Mouse (Mus musculus) thymus, postnatal 36 days (tissue): ENCODE results near the gene Zfp784.
A peak's percentile ranks its signal among the peaks of the same experiment; 100 is the strongest.

ENCODE experiments used
- DNase-seq, 2 experiments: peaks; one replicate each; pipeline ENCODE4 v3.0.0; 2022; ENCODE audit warnings: mixed read lengths in 2 of 2

The Zfp784 gene

DNA sequence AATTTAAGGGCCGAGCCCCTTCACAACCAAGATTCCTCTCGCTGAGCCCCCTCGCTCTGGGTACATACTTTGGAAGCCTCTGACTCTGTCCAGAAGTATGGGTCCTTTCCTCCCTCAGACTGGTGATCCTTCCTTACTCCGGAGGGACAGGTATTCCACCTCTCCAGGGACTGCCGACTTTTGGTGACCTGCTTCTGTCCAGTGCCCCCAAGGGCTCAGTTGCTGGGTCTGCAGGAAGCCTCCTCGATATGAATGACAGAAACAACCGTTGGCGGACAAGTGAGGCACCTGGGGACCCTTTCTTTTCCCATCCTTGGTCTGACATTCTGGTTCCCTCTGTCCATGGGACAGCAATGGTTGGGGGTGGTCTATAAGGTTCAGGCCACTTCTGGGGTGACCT is 19.1 kb upstream of the Zfp784 start:
- DNase-seq: no peak

DNA sequence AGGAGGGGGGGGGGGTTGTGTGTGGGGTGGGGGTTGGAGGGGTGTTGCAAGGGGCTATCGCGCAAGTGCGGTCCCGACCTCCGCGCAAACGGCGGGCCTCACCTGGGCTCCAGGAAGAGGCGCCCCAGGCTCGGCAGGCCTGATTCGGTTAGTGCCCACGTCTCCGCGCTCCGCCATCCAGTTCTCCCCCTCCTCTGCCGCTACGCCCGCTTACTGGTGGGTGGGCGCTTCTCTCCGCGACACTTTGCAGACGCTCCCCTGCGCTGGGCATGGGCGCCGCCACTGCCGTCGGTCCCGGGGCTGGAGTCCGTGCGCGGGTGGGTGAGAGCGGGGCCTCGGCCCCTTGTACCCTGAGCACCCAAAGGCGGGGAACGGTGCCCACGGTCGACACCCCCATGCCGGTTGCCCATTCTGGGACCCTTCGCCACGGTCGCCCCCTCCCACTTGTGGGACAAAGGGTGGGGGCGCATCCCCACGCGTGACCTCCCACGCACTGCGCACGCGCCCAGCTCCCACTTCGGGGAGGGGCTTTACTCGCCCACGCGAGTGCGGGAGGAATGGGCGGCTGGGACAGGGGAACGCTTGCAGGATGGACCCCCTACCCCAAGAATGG is 18.5 kb upstream of the Zfp784 start:
- DNase-seq: no peak

GRCm38 (mm10) chr7:5053456-5054179 is 15.4 kb upstream of the Zfp784 start:
- DNase-seq: no peak

DNA sequence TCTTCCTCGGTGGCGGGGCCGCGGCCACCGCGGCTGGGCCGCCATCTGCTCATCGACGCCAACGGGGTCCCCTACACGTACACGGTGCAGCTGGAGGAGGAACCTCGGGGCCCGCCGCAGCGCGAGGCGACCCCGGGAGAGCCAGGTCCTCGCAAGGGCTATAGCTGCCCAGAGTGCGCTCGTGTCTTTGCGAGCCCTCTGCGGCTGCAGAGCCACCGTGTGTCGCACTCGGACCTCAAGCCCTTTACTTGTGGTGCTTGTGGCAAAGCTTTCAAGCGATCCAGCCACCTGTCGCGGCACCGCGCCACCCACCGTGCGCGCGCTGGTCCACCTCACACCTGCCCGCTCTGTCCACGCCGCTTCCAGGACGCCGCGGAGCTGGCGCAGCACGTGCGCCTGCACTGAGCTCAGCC is 14.7 kb upstream of the Zfp784 start:
- no peak for DNase-seq

DNA sequence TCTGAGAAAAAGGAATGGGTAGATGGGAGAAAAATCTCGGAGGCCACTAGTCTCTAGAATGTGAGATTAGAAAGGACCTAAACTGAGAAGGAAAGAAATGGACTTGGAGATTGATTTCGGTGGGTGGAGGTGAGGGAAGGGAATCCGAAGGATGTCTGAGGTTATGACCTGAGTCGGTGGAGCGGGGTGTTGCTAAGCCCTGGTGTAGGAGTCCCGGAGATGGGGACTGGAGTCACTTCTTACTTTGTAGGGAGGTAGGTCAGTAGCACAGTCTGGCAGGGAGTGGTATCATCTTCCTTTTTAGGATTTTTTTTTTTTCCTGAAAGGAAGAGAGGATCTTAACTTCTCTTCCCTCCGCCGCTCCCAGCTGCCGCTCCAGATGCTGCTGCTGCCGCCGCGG is 14.2 kb upstream of the Zfp784 start:
- no peak for DNase-seq

GRCm38 (mm10) chr7:5051193-5052192 is 13.2 kb upstream of the Zfp784 start, which contains the start of gene Zfp580:
Zfp580 (plus strand) TSS chr7:5051538.
- peak; percentile 61 to 62 for DNase-seq

- no peak for DNase-seq
Measured at GRCm38 (mm10) chr7:5047313-5047712, 9.1 kb upstream of the Zfp784 start.

DNA sequence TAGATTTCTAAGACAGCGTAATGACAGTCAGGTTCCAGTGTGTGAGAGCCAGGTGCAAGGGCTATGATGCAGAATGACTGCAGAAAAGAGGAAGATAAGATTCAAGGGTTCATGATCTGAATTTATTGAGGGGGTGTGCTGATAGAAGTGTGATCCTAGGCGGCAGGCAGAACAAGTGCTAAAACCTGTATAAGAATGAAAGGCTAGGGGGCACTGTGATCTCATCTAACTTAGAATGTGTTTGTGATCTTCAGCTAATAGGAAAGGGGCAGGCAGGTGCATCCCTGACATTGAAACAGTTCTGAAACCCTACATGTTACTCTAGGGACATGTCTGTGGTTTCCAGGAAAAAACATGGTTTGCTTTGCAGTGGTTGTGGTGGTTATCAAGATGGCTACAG is 7.9 kb upstream of the Zfp784 start:
- DNase-seq: no peak

- DNase-seq: no peak
Measured at GRCm38 (mm10) chr7:5044981-5045380, 6.7 kb upstream of the Zfp784 start.

- DNase-seq: no peak
Measured at GRCm38 (mm10) chr7:5038940-5039339, 694 bp upstream of the Zfp784 start.

- no peak for DNase-seq
Measured at GRCm38 (mm10) chr7:5037467-5037866, 779 bp downstream of the Zfp784 start.

DNA sequence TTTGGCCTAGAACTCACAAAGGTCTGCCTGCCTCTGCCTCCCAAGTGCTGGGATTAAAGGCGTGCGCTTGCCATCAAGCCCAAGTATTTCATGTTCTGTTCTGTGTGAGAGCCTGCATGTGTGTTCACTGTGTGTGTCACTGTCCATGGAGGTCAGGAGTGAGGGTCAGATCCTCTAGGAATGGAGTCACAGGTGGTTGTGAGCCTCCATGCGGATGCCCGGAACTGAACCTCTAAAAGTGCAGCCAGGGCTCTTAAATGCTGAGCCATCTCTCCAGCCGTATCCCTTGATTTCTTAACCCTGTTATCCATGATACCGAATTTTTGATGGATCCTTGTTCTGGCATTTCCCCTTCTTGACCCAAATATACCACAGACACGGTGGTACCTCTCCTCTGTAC is 1.2 kb downstream of the Zfp784 start:
- no peak for DNase-seq

DNA sequence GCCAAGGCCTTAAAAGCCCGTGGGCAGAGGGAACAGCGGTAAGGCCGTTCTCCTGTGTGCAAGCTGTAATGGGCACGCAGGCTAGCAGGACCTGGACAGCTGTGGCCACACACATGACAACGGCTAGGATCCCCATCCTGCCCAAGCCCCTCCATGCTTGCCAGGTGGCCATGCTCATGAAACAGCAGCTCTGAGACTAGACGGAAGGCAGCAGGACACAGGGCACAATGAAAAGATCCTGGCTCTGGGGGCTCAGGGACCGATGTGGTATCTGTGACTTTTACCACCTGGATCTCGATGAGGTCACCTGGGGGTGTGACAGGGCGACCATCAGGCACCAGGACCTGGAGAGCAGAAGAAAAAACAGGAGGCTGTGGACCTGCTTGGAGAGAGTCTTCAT is 2.1 kb downstream of the Zfp784 start:
- DNase-seq: no peak

- DNase-seq: no peak
Measured at GRCm38 (mm10) chr7:5035628-5036027, 2.6 kb downstream of the Zfp784 start.

DNA sequence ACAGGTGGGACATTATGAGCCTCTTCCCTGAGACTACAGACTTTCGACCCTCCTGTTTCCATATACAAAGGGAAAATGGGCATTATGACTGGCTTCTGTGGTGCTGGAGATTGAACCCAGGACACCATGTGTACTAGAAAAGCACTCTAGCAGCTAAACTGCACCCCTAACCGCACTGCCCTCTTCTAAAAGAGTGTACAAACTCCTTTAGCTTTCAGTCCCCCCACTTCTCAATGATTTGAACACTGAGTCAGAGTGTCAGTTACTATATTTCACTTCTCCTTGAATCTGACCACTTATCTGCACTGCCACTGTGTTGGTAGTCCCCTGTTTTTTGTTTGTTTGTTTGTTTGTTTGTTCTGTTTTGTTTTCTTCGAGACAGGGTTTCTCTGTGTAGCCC is 4.4 kb downstream of the Zfp784 start, which contains the start of gene 4632433K11Rik:
Gene 4632433K11Rik, plus strand, starts transcription at position 301 of the 400 bp plus-strand sequence.
- DNase-seq: no peak

DNA sequence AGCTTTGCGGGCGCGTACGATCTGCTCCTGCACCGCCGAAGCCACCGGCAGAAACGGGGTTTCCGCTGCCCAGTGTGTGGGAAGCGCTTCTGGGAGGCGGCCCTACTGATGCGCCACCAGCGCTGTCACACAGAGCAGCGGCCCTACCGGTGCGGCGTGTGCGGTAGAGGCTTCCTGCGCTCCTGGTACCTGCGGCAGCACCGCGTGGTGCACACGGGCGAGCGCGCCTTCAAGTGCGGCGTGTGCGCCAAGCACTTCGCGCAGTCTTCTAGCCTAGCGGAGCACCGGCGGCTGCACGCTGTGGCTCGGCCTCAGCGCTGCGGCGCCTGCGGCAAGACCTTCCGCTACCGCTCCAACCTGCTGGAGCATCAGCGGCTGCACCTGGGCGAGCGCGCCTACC is 6.8 kb downstream of the Zfp784 start:
- no peak for DNase-seq

GRCm38 (mm10) chr7:5030554-5031275 is 7.5 kb downstream of the Zfp784 start:
- DNase-seq: peak in 1 of 2 experiments; percentile 19

- no peak for DNase-seq
Measured at GRCm38 (mm10) chr7:5029946-5030345, 8.3 kb downstream of the Zfp784 start.

GRCm38 (mm10) chr7:5029543-5029942 is 8.7 kb downstream of the Zfp784 start:
- no peak for DNase-seq

DNA sequence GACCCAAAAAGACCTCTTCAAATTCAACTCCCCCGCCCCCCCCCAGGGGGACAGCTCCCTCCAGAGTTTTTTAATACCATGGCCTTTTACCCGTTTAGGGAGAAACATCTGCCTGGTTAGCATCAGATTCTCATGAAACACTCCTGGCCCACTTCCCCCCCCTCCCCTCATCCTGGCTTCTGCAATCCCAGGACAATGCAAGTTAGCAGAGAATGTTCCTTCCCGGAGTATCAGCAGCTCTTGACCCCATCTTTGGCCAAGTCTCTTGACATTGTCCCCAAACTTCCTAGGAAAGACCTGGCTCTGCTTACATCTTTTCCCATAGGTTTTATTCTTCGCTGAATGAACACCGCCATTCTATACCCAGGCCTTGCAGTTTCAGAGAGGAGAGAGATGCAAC is 17.0 kb downstream of the Zfp784 start:
- peak in 1 of 2 experiments; percentile 15 for DNase-seq

GRCm38 (mm10) chr7:5020685-5021084 is 17.6 kb downstream of the Zfp784 start:
- no peak for DNase-seq

DNA sequence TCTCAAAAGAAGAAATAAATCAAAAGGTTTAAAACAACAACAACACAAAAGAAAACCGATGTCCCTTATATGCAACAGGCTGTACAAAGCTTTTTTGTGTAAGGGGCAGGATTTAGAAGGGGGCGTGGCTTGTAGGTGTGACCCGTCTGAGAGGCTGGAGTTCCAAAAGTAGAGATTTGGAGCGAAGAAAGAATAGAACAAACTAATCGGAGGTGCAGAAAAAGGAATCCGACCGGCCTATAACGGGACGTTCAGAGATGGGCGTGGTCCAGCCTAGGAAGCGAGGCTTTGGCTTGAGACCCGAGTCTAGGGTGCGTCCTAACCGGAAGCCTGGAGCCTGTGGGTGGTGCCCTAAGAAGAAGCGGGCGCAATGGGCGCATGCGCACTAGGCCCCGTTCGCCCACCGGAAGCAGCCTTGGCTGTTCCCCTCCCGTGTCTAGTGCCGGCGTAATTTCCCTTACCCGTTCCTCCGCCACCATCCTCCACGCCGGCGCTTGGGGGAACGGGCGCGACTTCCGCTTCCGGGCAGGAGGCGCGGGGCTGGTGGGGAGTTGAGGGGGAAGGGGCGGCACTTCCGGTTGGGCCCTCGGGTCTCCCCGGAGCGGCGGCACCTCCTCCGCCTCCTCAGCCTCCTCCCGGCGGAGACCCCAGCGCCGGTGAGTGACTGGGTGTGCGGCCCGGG is 18.1 kb downstream of the Zfp784 start, which contains the start of the genes Zfp865 and Ccdc106:
Gene Zfp865, plus strand, starts transcription at position 377 of the 682 bp plus-strand sequence.
Gene Ccdc106, plus strand, starts transcription at position 554 of the 682 bp plus-strand sequence.
- peak; percentile 99 to 100 for DNase-seq
